Mouse (Mus musculus) MEL (cell line): ENCODE results near the gene Fkbp8. TPM values are rescaled to one million over a fixed set of nuclear protein-coding genes. Genes with fewer than 3 reads are reported as not detected.

Source experiments
- DNase-seq: peaks from one replicate; pipeline ENCODE4 v3.0.0; 2011; ENCODE audit warnings: low read depth, low spot score
- H3K27ac ChIP-seq: 2 replicates; pipeline ENCODE4 v1.5.1; 2012; ENCODE audit warnings: low read depth, mild to moderate bottlenecking, control low read depth, low read length, moderate library complexity; ENCODE audit not compliant: control insufficient read depth
- H3K27me3 ChIP-seq, 2 experiments: fragments of 150-350 bp in 1 of 2; sonication (generic) in 1 of 2; 2 replicates each; pipeline ENCODE4 v1.6.1; 2012; ENCODE audit warnings: low read length in 2 of 2, mild to moderate bottlenecking in 2 of 2, improper control_type of control experiment in 1 of 2, moderate library complexity in 1 of 2; ENCODE audit not compliant: insufficient read depth in 2 of 2, control insufficient read depth in 1 of 2
- H3K36me3 ChIP-seq, 2 experiments: 2 replicates each; pipeline ENCODE4 v1.6.1; 2012 to 2014; ENCODE audit warnings: low read length in 2 of 2, improper control_type of control experiment in 1 of 2, inconsistent platforms in 1 of 2, mild to moderate bottlenecking in 1 of 2; ENCODE audit not compliant: insufficient read depth in 2 of 2, control insufficient read depth in 1 of 2
- H3K4me1 ChIP-seq, 2 experiments: fragments of 150-350 bp in 1 of 2; sonication (generic) in 1 of 2; 2 replicates each; pipeline ENCODE4 v1.6.1; 2012; ENCODE audit warnings: low read length in 2 of 2, improper control_type of control experiment in 1 of 2, mild to moderate bottlenecking in 1 of 2; ENCODE audit not compliant: insufficient read depth in 2 of 2, control insufficient read depth in 1 of 2
- H3K4me3 ChIP-seq, 2 experiments: fragments of 150-350 bp in 1 of 2; sonication (generic) in 1 of 2; 2 replicates each; pipeline ENCODE4 v1.5.1; 2012; ENCODE audit warnings: low read depth in 2 of 2, low read length in 2 of 2, mild to moderate bottlenecking in 2 of 2, moderate library complexity in 2 of 2, control low read depth in 1 of 2, improper control_type of control experiment in 1 of 2; ENCODE audit not compliant: control insufficient read depth in 1 of 2, insufficient read depth in 1 of 2
- H3K79me2 ChIP-seq: 2 replicates; pipeline ENCODE4 v1.6.1; 2012; ENCODE audit warnings: mild to moderate bottlenecking, low read length, moderate library complexity; ENCODE audit not compliant: control insufficient read depth, poor library complexity, insufficient read depth
- H3K9ac ChIP-seq: 2 replicates; pipeline ENCODE4 v1.6.1; 2012; ENCODE audit warnings: low read depth, mild to moderate bottlenecking, control low read depth, low read length, moderate library complexity; ENCODE audit not compliant: control insufficient read depth, poor library complexity, severe bottlenecking
- H3K9me3 ChIP-seq: fragments of 150-350 bp; sonication (generic); replicated peaks from 2 replicates; pipeline ENCODE4 v1.6.1; 2012; ENCODE audit warnings: mild to moderate bottlenecking, low read length, improper control_type of control experiment, moderate library complexity; ENCODE audit not compliant: insufficient read depth
- BHLHE40 ChIP-seq: IDR thresholded peaks from 2 replicates; pipeline ENCODE4 v1.6.1; 2012; ENCODE audit warnings: low read depth, mild to moderate bottlenecking, inconsistent platforms, low read length, improper control_type of control experiment, borderline replicate concordance
- CTCF ChIP-seq, 3 experiments: IDR thresholded peaks in 2 of 3; conservative IDR thresholded peaks in 1 of 3; 2 replicates each; pipeline ENCODE4 v1.5.1; 2011 to 2012; ENCODE audit warnings: low read length in 3 of 3, low read depth in 2 of 3, mild to moderate bottlenecking in 2 of 3, improper control_type of control experiment in 1 of 3, inconsistent platforms in 1 of 3, mixed read lengths in 1 of 3, moderate library complexity in 1 of 3; ENCODE audit not compliant: control insufficient read depth in 1 of 3, insufficient read depth in 1 of 3, poor library complexity in 1 of 3, severe bottlenecking in 1 of 3
- ELF1 ChIP-seq: IDR thresholded peaks from 2 replicates; pipeline ENCODE4 v1.6.1; 2014; ENCODE audit warnings: low read depth, mild to moderate bottlenecking, inconsistent platforms, low read length, improper control_type of control experiment, moderate library complexity
- EP300 ChIP-seq, 2 experiments: IDR thresholded peaks; 2 replicates each; pipeline ENCODE4 v1.6.1; 2011; ENCODE audit warnings: improper control_type of control experiment in 2 of 2, low read length in 2 of 2, low read depth in 1 of 2, mild to moderate bottlenecking in 1 of 2
- ETS1 ChIP-seq: IDR thresholded peaks from 2 replicates; pipeline ENCODE4 v1.6.1; 2012; ENCODE audit warnings: low read depth, mild to moderate bottlenecking, inconsistent platforms, low read length, improper control_type of control experiment, moderate library complexity
- GABPA ChIP-seq: IDR thresholded peaks from 2 replicates; pipeline ENCODE4 v1.6.1; 2012; ENCODE audit warnings: low read depth, mild to moderate bottlenecking, inconsistent platforms, low read length, improper control_type of control experiment, moderate library complexity
- HCFC1 ChIP-seq: IDR thresholded peaks from 2 replicates; pipeline ENCODE4 v1.6.1; 2012; ENCODE audit warnings: low read depth, mild to moderate bottlenecking, inconsistent platforms, low read length, improper control_type of control experiment, moderate library complexity
- JUND ChIP-seq: IDR thresholded peaks from 2 replicates; pipeline ENCODE4 v1.6.1; 2011; ENCODE audit warnings: low read depth, mild to moderate bottlenecking, improper control_type of control experiment, low read length
- MAFK ChIP-seq: IDR thresholded peaks from 2 replicates; pipeline ENCODE4 v1.6.1; 2011; ENCODE audit warnings: low read depth, mild to moderate bottlenecking, low read length, improper control_type of control experiment, borderline replicate concordance
- MAX ChIP-seq: IDR thresholded peaks from 2 replicates; pipeline ENCODE4 v1.6.1; 2011; ENCODE audit warnings: low read length, improper control_type of control experiment
- MAZ ChIP-seq: IDR thresholded peaks from 2 replicates; pipeline ENCODE4 v1.6.1; 2012; ENCODE audit warnings: low read depth, mild to moderate bottlenecking, inconsistent platforms, low read length, improper control_type of control experiment
- MEF2A ChIP-seq: IDR thresholded peaks from 2 replicates; pipeline ENCODE4 v1.6.1; 2014; ENCODE audit warnings: low read depth, mild to moderate bottlenecking, inconsistent platforms, low read length, improper control_type of control experiment; ENCODE audit not compliant: poor library complexity, insufficient replicate concordance, severe bottlenecking; ENCODE audit errors: extremely low read depth
- MXI1 ChIP-seq: IDR thresholded peaks from 2 replicates; pipeline ENCODE4 v1.6.1; 2011; ENCODE audit warnings: mild to moderate bottlenecking, low read depth, low read length, improper control_type of control experiment
- MYB ChIP-seq: IDR thresholded peaks from 2 replicates; pipeline ENCODE4 v1.6.1; 2011; ENCODE audit warnings: mild to moderate bottlenecking, low read depth, low read length, improper control_type of control experiment
- MYC ChIP-seq: IDR thresholded peaks from 2 replicates; pipeline ENCODE4 v1.6.1; 2011; ENCODE audit warnings: low read depth, mild to moderate bottlenecking, low read length, improper control_type of control experiment, moderate library complexity
- NRF1 ChIP-seq: IDR thresholded peaks from 2 replicates; pipeline ENCODE4 v1.6.1; 2014; ENCODE audit warnings: low read depth, mild to moderate bottlenecking, inconsistent platforms, low read length, improper control_type of control experiment, moderate library complexity; ENCODE audit not compliant: poor library complexity, insufficient read depth, severe bottlenecking
- POLR2A ChIP-seq, 2 experiments: IDR thresholded peaks; 2 replicates each; pipeline ENCODE4 v1.6.1; 2011 to 2012; ENCODE audit warnings: low read length in 2 of 2, mild to moderate bottlenecking in 2 of 2, control low read depth in 1 of 2, improper control_type of control experiment in 1 of 2, low read depth in 1 of 2, moderate library complexity in 1 of 2; ENCODE audit not compliant: control insufficient read depth in 1 of 2, insufficient read depth in 1 of 2, poor library complexity in 1 of 2
- POLR2AphosphoS2 ChIP-seq: IDR thresholded peaks from 2 replicates; pipeline ENCODE4 v1.6.1; 2011; ENCODE audit warnings: low read length, improper control_type of control experiment
- POLR2AphosphoS5 ChIP-seq: IDR thresholded peaks from 2 replicates; pipeline ENCODE4 v1.6.1; 2012; ENCODE audit warnings: low read depth, borderline replicate concordance, mild to moderate bottlenecking, inconsistent platforms, low read length, moderate library complexity, mixed read lengths
- RAD21 ChIP-seq: IDR thresholded peaks from 2 replicates; pipeline ENCODE4 v1.6.1; 2011; ENCODE audit warnings: mild to moderate bottlenecking, low read depth, low read length, improper control_type of control experiment
- SIN3A ChIP-seq: IDR thresholded peaks from 2 replicates; pipeline ENCODE4 v1.6.1; 2012; ENCODE audit warnings: low read length, improper control_type of control experiment, inconsistent platforms
- TAL1 ChIP-seq: IDR thresholded peaks from 2 replicates; pipeline ENCODE4 v1.6.1; 2012; ENCODE audit warnings: mild to moderate bottlenecking, inconsistent platforms, low read length, moderate library complexity, mixed read lengths
- TBP ChIP-seq: IDR thresholded peaks from 2 replicates; pipeline ENCODE4 v1.8.0; 2011; ENCODE audit warnings: low read depth, low read length, improper control_type of control experiment
- TCF12 ChIP-seq: IDR thresholded peaks from 2 replicates; pipeline ENCODE4 v1.6.1; 2014; ENCODE audit warnings: low read depth, mild to moderate bottlenecking, inconsistent platforms, low read length, improper control_type of control experiment, moderate library complexity
- UBTF ChIP-seq: IDR thresholded peaks from 2 replicates; pipeline ENCODE4 v1.6.1; 2012; ENCODE audit warnings: low read depth, mild to moderate bottlenecking, inconsistent platforms, low read length, improper control_type of control experiment, moderate library complexity, borderline replicate concordance; ENCODE audit not compliant: insufficient read depth
- USF1 ChIP-seq: IDR thresholded peaks from 2 replicates; pipeline ENCODE4 v1.6.1; 2014; ENCODE audit warnings: low read depth, mild to moderate bottlenecking, inconsistent platforms, low read length, improper control_type of control experiment, moderate library complexity
- USF2 ChIP-seq, 2 experiments: IDR thresholded peaks; 2 replicates each; pipeline ENCODE4 v1.6.1; 2011 to 2012; ENCODE audit warnings: improper control_type of control experiment in 2 of 2, low read length in 2 of 2, borderline replicate concordance in 1 of 2, inconsistent platforms in 1 of 2, low read depth in 1 of 2, mild to moderate bottlenecking in 1 of 2; ENCODE audit not compliant: insufficient read depth in 1 of 2
- ZKSCAN1 ChIP-seq: IDR thresholded peaks from 2 replicates; pipeline ENCODE4 v1.6.1; 2012; ENCODE audit warnings: low read depth, mild to moderate bottlenecking, inconsistent platforms, low read length, improper control_type of control experiment, moderate library complexity
- ZNF384 ChIP-seq: IDR thresholded peaks from 2 replicates; pipeline ENCODE4 v1.6.1; 2012; ENCODE audit warnings: low read depth, mild to moderate bottlenecking, inconsistent platforms, low read length, improper control_type of control experiment
- polyA plus RNA-seq, 2 experiments: library from polyadenylated mRNA; stranded (reverse) in 1 of 2; unstranded in 1 of 2; fragments of >175 nt in 1 of 2; fragments of >200 nt in 1 of 2; gene quantifications; 2 replicates each; pipeline versions ENCODE4 v1.2.1 to v1.2.4; 2012; ENCODE audit warnings: low replicate concordance in 2 of 2, low read depth in 1 of 2; ENCODE audit not compliant: insufficient read length in 2 of 2, insufficient read depth in 1 of 2, missing spikeins in 1 of 2
- total RNA-seq: library from RNA; depleted of rRNA; stranded (reverse); fragments of 300-350 nt; gene quantifications from 2 replicates; pipeline ENCODE4 v1.2.3, GENCODE M21; 2012

Fkbp8 gene
- total and polyA plus RNA-seq, 3 experiments = 215 to 349 TPM; not detected in 1

DNA sequence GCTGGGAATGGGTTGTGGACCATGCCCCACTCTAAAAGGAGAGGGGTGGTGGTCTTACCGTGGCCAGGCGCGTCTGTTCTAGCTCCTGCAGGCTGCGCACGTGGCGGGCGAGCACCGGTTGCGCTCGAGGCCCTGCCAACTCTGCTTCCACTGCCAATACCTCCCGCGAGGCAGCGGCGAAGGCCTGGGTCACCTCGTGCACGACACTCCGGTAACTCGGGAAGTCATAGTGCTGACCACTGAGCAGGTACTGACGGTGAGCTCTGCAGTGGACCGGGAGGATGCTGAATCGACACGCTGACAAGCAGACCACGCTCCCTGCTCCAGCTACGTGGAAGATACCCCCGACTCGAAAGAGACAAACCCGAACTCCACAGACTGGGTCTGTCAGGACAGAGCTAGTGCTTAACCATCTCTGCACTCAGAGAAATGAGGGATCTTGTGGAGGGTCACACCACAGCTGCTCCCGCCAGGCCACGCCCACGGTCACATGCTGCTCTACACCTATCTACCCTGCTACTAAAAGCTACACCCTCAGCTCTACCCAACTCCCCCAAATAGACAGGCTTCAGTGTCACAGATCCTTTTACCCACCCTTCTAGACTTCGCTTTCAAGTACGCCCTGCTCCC lies 21.7 kb upstream of the Fkbp8 start:
- no peak for DNase-seq
- Histone ChIP-seq H3K9me3 (no peaks in the 10 kb centered on the region), H3K27me3 (no peaks in the 10 kb centered on the region), H3K4me3 (peak overlapping the region; percentile 80 to 88), H3K36me3 (peaks cover 5 to 15% of the 10 kb centered on the region in 2 experiments; a peak in 3 of 4 replicates), H3K4me1 (peaks cover 2 to 34% of the 10 kb centered on the region in 2 experiments; a peak in 2 of 4 replicates), H3K79me2 (peaks cover 40% of the 10 kb centered on the region), H3K9ac (peak overlapping the region; percentile 90), H3K27ac (peak overlapping the region; percentile 48)
- TF ChIP-seq EP300 (IDR thresholded peaks at IDR 0.05; ENCODE audit: low read depth in 1 of 2, low read length in 2 of 2) (no peak), MAFK (no peak), TCF12 (no peak), POLR2AphosphoS5 (no peak), USF2 (IDR thresholded peaks at IDR 0.05; ENCODE audit: borderline replicate concordance in 1 of 2, insufficient read depth in 1 of 2, low read depth in 1 of 2, low read length in 2 of 2) (0 out of 4 replicates have a peak, but pooled peaks of 1 of the 2 experiments have one; percentile 28), MYC (no peak), TAL1 (no peak), HCFC1 (no peak), TBP (no peak), JUND (no peak), NRF1 (no peak), MAZ (no peak), ZNF384 (no peak), POLR2AphosphoS2 (no peak), ETS1 (no peak), ZKSCAN1 (no peak), BHLHE40 (no peak), CTCF (IDR thresholded peaks at IDR 0.05 in 2 of 3, conservative IDR thresholded peaks at IDR 0.05 in 1 of 3; ENCODE audit: control insufficient read depth in 1 of 3, insufficient read depth in 1 of 3, low read depth in 2 of 3, low read length in 3 of 3, poor library complexity in 1 of 3, severe bottlenecking in 1 of 3) (no peak), MAX (peak; percentile 61; the same call in 1 of the 2 replicates), MXI1 (no peak), USF1 (peak; percentile 81), RAD21 (no peak), POLR2A (IDR thresholded peaks at IDR 0.05; ENCODE audit: control insufficient read depth in 1 of 2, insufficient read depth in 1 of 2, low read depth in 1 of 2, low read length in 2 of 2, poor library complexity in 1 of 2) (no peak; a peak in 2 of 4 replicates), SIN3A (0 out of 2 replicates have a peak, but pooled peaks have one; percentile 2), MEF2A (no peak), MYB (no peak), UBTF (no peak), GABPA (no peak), ELF1 (no peak)
